Mouse (Mus musculus) cerebellum, postnatal 36 days (tissue): ENCODE data around the gene Zfp235.
A peak's percentile ranks its signal among the peaks of the same experiment; 100 is the strongest.

Experiments used
- DNase-seq, 2 experiments: peaks; one replicate each; pipeline ENCODE4 v3.0.0; 2021 to 2022; ENCODE audit warnings: mixed read lengths in 2 of 2

The Zfp235 gene

DNA sequence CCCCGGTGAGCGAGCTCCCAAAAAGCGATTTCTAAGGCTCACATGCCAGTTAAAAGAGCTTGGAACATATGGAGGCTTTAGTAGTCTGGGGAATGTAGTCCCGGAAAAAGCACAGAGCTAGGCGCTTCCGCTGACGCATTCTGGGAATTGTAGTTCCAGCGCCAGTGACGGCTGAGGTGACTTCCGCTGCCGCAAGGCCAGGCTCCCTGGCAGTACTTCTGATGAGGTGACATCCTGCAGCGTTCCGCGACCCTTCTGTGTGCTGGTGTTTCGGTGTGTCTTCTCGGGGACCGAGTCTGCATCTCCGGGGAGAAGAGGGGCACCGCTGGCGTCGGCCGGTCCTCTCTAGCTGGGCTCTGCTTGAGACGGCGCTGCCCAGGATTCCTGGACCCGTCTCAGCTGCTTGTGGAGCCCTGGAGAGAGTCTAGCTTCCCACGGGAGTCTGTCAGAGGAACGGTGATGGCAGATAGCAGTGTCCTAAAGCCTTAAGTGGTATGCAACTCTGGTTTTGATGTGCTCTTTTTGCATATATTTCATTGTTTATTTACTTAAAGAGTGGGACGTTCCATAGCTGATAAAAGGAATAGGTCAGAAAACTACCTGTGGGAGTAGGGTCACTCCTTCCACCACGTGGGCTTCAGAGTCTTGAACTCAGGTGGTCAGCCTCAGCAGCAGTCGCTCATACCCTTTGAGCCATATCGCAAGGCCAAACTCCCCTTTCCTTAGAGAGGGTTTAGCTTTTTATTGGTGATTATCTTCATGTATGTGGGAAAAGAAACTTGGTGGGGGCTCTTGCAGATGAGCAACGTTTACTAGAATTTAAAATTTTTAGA lies at the start of gene Zfp235:
Gene Zfp235, plus strand, starts transcription at position 174 of the 833 bp plus-strand sequence.
- DNase-seq = peak; percentile 87

- DNase-seq = no peak
Observed at GRCm38 (mm10) chr7:24086871-24087270, 47.1 kb upstream of the Zfp235 start.

DNA sequence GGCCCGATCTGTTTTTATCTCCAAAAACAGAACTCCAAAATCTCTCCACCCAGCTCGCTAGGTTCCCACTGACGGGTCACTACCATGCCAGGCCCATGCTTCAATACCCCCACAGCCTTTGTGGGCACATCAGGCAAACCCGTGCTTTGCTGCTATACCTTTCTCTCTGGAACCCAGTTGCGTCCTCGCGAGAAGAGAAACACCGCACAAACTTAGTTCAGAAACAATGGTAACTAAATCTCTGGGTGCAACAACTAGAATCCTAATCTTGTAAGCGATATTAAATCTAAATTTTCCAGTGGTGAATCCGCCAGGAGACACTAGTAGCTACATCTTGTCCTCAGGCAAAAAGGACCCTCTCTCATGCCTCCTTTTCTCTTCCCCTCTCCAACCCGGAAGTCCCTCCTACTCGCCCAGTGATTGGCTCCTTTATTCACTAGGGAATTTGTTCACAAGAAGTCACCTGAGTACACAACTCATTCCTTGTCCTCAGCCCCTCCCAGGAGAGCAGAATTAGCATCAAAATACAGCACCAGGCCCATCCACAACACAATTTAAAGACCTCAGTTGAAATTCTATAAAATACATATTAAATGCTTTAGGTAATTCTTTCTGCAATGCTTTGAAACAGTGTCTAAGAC lies 46.4 kb upstream of the Zfp235 start:
- DNase-seq = no peak

GRCm38 (mm10) chr7:24104403-24104802 lies 29.6 kb upstream of the Zfp235 start:
- DNase-seq = no peak

- no peak for DNase-seq
Observed at GRCm38 (mm10) chr7:24105144-24105703, 28.7 kb upstream of the Zfp235 start.

- DNase-seq = no peak
Observed at GRCm38 (mm10) chr7:24110839-24111238, 23.1 kb upstream of the Zfp235 start.

GRCm38 (mm10) chr7:24111772-24112155 lies 22.2 kb upstream of the Zfp235 start:
- DNase-seq = no peak

DNA sequence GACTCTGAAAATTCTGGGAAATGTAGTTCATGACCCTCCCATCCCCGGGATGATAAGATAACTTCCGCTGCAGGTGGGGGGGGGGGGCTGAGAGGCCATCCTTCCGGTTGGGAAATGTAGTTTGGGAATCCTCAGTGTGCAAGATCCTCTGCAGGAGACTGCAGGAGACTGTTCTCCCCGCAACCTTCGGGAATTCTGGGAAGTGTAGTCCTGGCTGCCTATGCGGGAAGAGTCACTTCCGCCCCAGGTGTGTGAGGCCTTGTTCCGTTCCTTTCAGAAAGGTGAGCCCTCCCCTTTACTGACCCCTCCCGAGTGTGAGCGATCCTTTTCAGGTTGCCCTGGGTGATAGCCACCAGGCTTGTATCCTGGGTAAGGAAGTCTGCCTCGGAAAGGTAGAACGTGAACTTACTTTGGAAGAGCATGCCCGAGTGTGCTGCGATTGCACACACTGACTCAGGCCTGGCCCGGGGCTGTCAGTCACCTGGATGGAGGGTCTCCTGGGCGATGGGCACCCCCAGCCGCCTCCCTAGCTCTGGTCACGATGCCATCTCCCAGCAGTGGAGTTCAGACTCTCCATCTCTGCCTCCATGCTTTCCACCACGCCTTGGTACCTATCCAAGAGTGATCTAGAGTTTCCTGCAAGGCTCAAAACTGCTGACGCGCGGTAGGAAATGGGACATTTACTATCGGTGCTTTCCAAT lies 21.7 kb upstream of the Zfp235 start, which contains the start of gene Zfp112:
Gene Zfp112, plus strand, starts transcription at position 159 of the 701 bp plus-strand sequence.
- peak; percentile 83 for DNase-seq

DNA sequence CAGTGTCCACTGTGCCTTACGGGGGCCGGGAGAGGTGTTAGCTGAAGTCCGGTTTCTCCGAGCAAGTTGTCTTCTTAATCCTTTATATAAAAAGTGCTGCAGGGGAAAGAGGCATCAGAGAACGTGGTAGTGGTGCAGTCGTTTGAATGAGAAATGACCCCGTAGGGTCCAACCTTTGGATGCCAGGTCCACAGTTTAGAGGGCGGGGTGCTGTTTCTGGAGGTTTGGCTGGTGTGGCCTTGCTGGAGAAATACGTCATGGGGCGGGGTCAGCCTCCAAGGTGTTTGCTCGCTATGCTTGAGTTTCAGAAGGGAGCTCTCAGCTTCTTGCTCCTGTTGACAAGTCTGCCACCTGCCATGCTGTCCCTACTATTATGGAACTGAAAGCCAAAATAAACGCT lies 21.0 kb upstream of the Zfp235 start:
- DNase-seq = peak; percentile 62 to 67

GRCm38 (mm10) chr7:24116655-24117054 lies 17.3 kb upstream of the Zfp235 start:
- no peak for DNase-seq

- DNase-seq = no peak
Observed at GRCm38 (mm10) chr7:24133425-24133995, 459 bp upstream of the Zfp235 start.

DNA sequence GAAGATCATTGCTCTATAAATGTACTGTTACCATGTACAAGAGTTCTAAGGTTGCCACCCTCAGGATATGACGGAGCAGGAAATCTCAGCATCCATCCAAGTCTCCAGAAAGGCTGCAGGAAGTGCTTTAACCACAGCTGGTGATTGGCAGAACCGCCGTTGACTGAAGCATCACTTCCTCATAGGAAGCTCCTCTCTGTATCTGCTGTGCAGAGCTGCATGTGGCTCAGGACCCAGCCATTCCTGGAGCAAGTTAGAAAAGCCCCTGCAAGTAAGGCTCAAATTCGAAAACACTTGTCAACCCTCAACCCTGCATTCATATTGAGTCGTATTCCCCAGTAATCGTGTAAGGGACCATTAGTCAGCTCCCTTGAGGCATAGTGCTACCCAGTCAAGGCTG lies 8.6 kb downstream of the Zfp235 start:
- DNase-seq = peak in 1 of 2 experiments; percentile 0

- DNase-seq = no peak
Observed at GRCm38 (mm10) chr7:24153272-24153671, 19.3 kb downstream of the Zfp235 start.

DNA sequence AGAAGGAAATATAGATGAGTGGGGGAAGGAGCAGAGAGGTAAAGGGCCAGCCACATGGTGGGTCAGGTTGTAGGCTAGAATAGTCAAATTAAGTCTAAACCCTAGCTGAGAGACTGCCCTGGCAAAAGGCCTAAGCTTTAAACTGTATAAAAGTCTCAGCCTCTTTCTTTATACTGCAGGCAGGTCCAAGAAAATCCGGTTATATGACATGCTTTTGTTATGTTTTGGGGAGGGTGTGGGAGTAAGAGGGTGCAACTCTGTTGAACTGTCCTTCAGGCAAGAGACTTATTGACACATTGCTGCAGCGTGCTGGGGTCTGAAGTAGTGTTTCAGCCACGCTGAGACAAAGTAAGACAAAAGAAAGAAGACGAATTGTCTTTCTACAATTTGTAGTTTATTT lies 38.2 kb downstream of the Zfp235 start:
- DNase-seq = no peak

GRCm38 (mm10) chr7:24174618-24175336 lies 40.8 kb downstream of the Zfp235 start, which contains the start of gene Zfp114:
Gene Zfp114 (plus strand): TSS chr7:24175060.
- DNase-seq = peak; percentile 77 to 80

DNA sequence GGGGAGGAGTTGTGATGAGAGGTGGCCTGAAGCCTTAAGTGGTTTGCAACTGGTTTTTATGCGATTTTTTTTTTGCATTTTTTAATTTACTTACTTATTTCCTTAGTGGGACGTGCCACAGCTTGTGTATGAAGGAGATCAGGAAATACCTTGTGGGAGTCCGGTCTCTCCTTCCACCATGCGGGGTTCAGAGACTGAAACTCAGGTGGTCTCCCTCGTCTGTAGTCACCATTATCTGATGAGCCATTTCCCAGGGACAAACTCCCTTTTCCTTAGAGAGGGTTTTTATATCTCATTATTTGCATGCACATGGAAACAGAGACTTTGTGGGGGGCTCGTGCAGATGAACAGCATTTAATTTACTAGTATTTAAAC lies 41.4 kb downstream of the Zfp235 start:
- DNase-seq = no peak

DNA sequence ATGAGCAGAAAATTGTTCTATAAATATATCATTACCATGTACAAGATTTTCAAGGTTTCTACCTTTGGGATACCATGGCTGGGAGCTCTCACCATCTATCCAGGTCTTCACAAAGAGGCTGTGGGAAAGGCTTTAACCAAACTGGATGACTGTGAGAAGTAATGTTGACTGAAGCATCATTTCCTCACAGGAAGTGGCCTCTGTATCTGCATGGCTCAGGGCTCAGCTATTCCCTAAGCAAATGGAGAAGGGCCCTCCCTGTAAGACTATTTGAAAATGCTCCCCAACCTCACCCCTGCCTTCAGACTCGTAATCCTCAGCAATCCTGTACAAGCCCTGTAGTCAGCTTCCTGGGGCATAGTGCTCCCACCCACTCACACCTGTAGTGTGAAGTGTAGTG lies 53.6 kb downstream of the Zfp235 start:
- DNase-seq = no peak

GRCm38 (mm10) chr7:24188901-24189570 lies 55.1 kb downstream of the Zfp235 start:
- no peak for DNase-seq

DNA sequence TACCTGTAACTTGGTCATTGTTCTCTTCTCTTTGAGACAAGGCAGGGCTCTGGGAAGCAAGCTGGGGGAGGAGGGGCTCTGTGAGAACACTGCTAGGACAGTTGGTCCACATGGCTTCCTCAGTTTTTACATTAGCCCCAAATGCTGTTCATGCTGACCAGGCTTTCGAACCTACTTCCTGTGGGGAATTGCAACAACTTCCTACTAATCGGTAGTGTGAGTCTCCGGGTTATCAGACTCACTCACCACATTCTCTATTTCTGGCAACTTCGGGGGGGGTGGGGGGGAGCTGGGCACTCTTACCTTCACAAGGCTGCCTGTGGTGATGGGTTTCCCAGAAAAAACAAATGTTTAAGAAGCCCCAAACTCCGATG lies 55.6 kb downstream of the Zfp235 start:
- DNase-seq = no peak

- no peak for DNase-seq
Observed at GRCm38 (mm10) chr7:24191361-24191760, 57.4 kb downstream of the Zfp235 start.
